Mouse (Mus musculus): Measurements from ENCODE around the gene Mef2a. TPM values are rescaled to one million over a fixed set of nuclear protein-coding genes. Genes with fewer than 3 reads are reported as not detected.

Gene Mef2a
- polyA plus RNA-seq, 1 experiment: 0.20 TPM

- Histone ChIP-seq H3K36me3 (ENCODE audit: control insufficient read depth) (no peaks in the 10 kb centered on the region), H3K4me3 (replicated peaks) (no peak overlapping the region), H3K9me3 (ENCODE audit: control insufficient read depth, low read length) (no peaks in the 10 kb centered on the region), H3K27me3 (ENCODE audit: control insufficient read depth) (no peaks in the 10 kb centered on the region), H3K4me1 (ENCODE audit: control insufficient read depth) (peaks cover 18% of the 10 kb centered on the region)
- TF ChIP-seq TAL1 (IDR thresholded peaks at IDR 0.05; ENCODE audit: low read length): no peak
- TF ChIP-seq GATA1 (IDR thresholded peaks at IDR 0.05; ENCODE audit: low read length): no peak
These were observed 162.4 kb downstream of the Mef2a start for GRCm38 (mm10) chr7:67210004-67210833.

GRCm38 (mm10) chr7:67208317-67208716, 164.3 kb downstream of the Mef2a start:
- Histone ChIP-seq H3K9me3 (ENCODE audit: control insufficient read depth, low read length) (no peaks in the 10 kb centered on the region), H3K27me3 (ENCODE audit: control insufficient read depth) (no peaks in the 10 kb centered on the region), H3K4me3 (replicated peaks) (no peak overlapping the region), H3K4me1 (ENCODE audit: control insufficient read depth) (peaks cover 18% of the 10 kb centered on the region), H3K36me3 (ENCODE audit: control insufficient read depth) (no peaks in the 10 kb centered on the region)
- no peak for TF ChIP-seq TAL1 (IDR thresholded peaks at IDR 0.05; ENCODE audit: low read length)
- TF ChIP-seq GATA1 (IDR thresholded peaks at IDR 0.05; ENCODE audit: low read length): no peak

GRCm38 (mm10) chr7:67207701-67208100, 165.0 kb downstream of the Mef2a start:
- H3K27me3 ChIP-seq (ENCODE audit: control insufficient read depth): no peaks in the 10 kb centered on the region
- peaks cover 18% of the 10 kb centered on the region for H3K4me1 ChIP-seq (ENCODE audit: control insufficient read depth)
- no peak overlapping the region for H3K4me3 ChIP-seq (replicated peaks)
- TF ChIP-seq GATA1 (IDR thresholded peaks at IDR 0.05; ENCODE audit: low read length) (no peak), TAL1 (IDR thresholded peaks at IDR 0.05; ENCODE audit: low read length) (no peak)
- H3K9me3 ChIP-seq (ENCODE audit: control insufficient read depth, low read length): no peaks in the 10 kb centered on the region
- H3K36me3 ChIP-seq (ENCODE audit: control insufficient read depth): no peaks in the 10 kb centered on the region

- Histone ChIP-seq H3K4me3 (replicated peaks) (no peak overlapping the region), H3K9me3 (ENCODE audit: control insufficient read depth, low read length) (no peaks in the 10 kb centered on the region), H3K27me3 (ENCODE audit: control insufficient read depth) (no peaks in the 10 kb centered on the region), H3K4me1 (ENCODE audit: control insufficient read depth) (peaks cover 17% of the 10 kb centered on the region), H3K36me3 (ENCODE audit: control insufficient read depth) (no peaks in the 10 kb centered on the region)
- TF ChIP-seq TAL1 (IDR thresholded peaks at IDR 0.05; ENCODE audit: low read length): no peak
- no peak for TF ChIP-seq GATA1 (IDR thresholded peaks at IDR 0.05; ENCODE audit: low read length)
These were observed 166.2 kb downstream of the Mef2a start for GRCm38 (mm10) chr7:67206496-67206895.

- H3K4me3 ChIP-seq (replicated peaks): no peak overlapping the region
- TF ChIP-seq TAL1 (IDR thresholded peaks at IDR 0.05; ENCODE audit: low read length) (no peak), GATA1 (IDR thresholded peaks at IDR 0.05; ENCODE audit: low read length) (no peak)
- H3K27me3 ChIP-seq (ENCODE audit: control insufficient read depth): no peaks in the 10 kb centered on the region
- peaks cover 11% of the 10 kb centered on the region for H3K4me1 ChIP-seq (ENCODE audit: control insufficient read depth)
- H3K9me3 ChIP-seq (ENCODE audit: control insufficient read depth, low read length): no peaks in the 10 kb centered on the region
- H3K36me3 ChIP-seq (ENCODE audit: control insufficient read depth): no peaks in the 10 kb centered on the region
These were observed 166.8 kb downstream of the Mef2a start for GRCm38 (mm10) chr7:67205734-67206425.

GRCm38 (mm10) chr7:67203625-67204024, 169.0 kb downstream of the Mef2a start:
- TF ChIP-seq TAL1 (IDR thresholded peaks at IDR 0.05; ENCODE audit: low read length): no peak
- Histone ChIP-seq H3K36me3 (ENCODE audit: control insufficient read depth) (no peaks in the 10 kb centered on the region), H3K4me3 (replicated peaks) (no peak overlapping the region), H3K9me3 (ENCODE audit: control insufficient read depth, low read length) (no peaks in the 10 kb centered on the region), H3K27me3 (ENCODE audit: control insufficient read depth) (no peaks in the 10 kb centered on the region), H3K4me1 (ENCODE audit: control insufficient read depth) (no peaks in the 10 kb centered on the region)

GRCm38 (mm10) chr7:67199412-67199811, 173.2 kb downstream of the Mef2a start:
- Histone ChIP-seq H3K27me3 (ENCODE audit: control insufficient read depth) (no peaks in the 10 kb centered on the region), H3K36me3 (ENCODE audit: control insufficient read depth) (no peaks in the 10 kb centered on the region), H3K4me3 (replicated peaks) (no peak overlapping the region), H3K4me1 (ENCODE audit: control insufficient read depth) (no peaks in the 10 kb centered on the region), H3K9me3 (ENCODE audit: control insufficient read depth, low read length) (peaks cover 3% of the 10 kb centered on the region; the same call in 1 of the 2 replicates)
- no peak for TF ChIP-seq TAL1 (IDR thresholded peaks at IDR 0.05; ENCODE audit: low read length)
- no peak for TF ChIP-seq GATA1 (IDR thresholded peaks at IDR 0.05; ENCODE audit: low read length)

- no peaks in the 10 kb centered on the region for H3K36me3 ChIP-seq (ENCODE audit: control insufficient read depth)
- H3K4me1 ChIP-seq (ENCODE audit: control insufficient read depth): no peaks in the 10 kb centered on the region
- no peaks in the 10 kb centered on the region for H3K27me3 ChIP-seq (ENCODE audit: control insufficient read depth)
- no peaks in the 10 kb centered on the region for H3K9me3 ChIP-seq (ENCODE audit: control insufficient read depth, low read length)
- TF ChIP-seq TAL1 (IDR thresholded peaks at IDR 0.05; ENCODE audit: low read length) (no peak), GATA1 (IDR thresholded peaks at IDR 0.05; ENCODE audit: low read length) (no peak)
- no peak overlapping the region for H3K4me3 ChIP-seq (replicated peaks)
These were observed 188.9 kb downstream of the Mef2a start for GRCm38 (mm10) chr7:67183786-67184185.

Other genes starting within 250 kb of the Mef2a start
- 0.03 and 0.12 TPM in 2 replicates for gene Lysmd4, start 150.3 kb downstream of the Mef2a start, polyA plus RNA-seq (2012)

Measured in erythroblast, embryonic 14.5 days (primary cell).